Mouse (Mus musculus) brain, embryonic 14.5 days (tissue): ENCODE results near the gene Tmem131.

Source experiments
- CTCF ChIP-seq: fragments of 200-500 bp; IDR thresholded peaks from 2 replicates; pipeline ENCODE4 v1.5.1; 2012; ENCODE audit warnings: inconsistent platforms, mild to moderate bottlenecking, moderate library complexity, borderline replicate concordance; ENCODE audit not compliant: insufficient read depth, insufficient read length; ENCODE audit errors: extremely low read depth
- POLR2A ChIP-seq: fragments of 200-500 bp; IDR thresholded peaks from 2 replicates; pipeline ENCODE4 v1.6.1; 2012; ENCODE audit warnings: mild to moderate bottlenecking, inconsistent platforms, borderline replicate concordance; ENCODE audit not compliant: poor library complexity, insufficient read depth, insufficient read length, severe bottlenecking; ENCODE audit errors: extremely low read depth

DNA sequence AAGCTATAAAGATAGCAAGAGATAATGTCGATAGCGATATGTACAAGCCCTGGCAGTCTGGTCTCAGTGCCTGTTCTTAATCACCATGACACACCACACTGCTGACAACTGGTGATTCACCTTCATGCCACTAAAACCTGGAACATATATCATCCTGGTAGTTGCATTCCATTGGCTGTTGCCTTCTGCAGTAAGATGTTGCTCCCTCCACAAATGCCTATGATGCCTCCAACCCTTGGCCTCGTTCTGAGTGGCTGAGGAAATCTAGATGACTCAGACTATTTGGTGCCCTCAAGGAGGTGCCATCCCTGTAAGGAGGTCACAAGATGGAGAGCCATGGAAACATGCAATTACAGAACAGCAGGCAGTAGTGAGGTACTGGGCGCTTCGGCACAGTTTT, 22.4 kb upstream of the Tmem131 start:
- TF ChIP-seq POLR2A (no peak), CTCF (no peak)
